Mouse (Mus musculus): ENCODE data around the gene Grk5.

GRCm38 (mm10) chr19:60890391-60891122 is 1.0 kb downstream of the Grk5 start:
- TF ChIP-seq CTCF (IDR thresholded peaks at IDR 0.05; ENCODE audit: low read depth, low read length): no peak
- no peak for TF ChIP-seq TAL1 (conservative IDR thresholded peaks at IDR 0.05; ENCODE audit: low read depth, low read length)
- no peak for TF ChIP-seq POLR2AphosphoS5 (IDR thresholded peaks at IDR 0.05; ENCODE audit: insufficient replicate concordance, low read depth, low read length)
- TF ChIP-seq GATA1 (IDR thresholded peaks at IDR 0.05; ENCODE audit: borderline replicate concordance, low read length): no peak
- TF ChIP-seq GATA2 (IDR thresholded peaks at IDR 0.05; ENCODE audit: borderline replicate concordance, low read depth, low read length): no peak
